ENCODE assay signal across 21 mouse cellular contexts in the genomic region with DNA sequence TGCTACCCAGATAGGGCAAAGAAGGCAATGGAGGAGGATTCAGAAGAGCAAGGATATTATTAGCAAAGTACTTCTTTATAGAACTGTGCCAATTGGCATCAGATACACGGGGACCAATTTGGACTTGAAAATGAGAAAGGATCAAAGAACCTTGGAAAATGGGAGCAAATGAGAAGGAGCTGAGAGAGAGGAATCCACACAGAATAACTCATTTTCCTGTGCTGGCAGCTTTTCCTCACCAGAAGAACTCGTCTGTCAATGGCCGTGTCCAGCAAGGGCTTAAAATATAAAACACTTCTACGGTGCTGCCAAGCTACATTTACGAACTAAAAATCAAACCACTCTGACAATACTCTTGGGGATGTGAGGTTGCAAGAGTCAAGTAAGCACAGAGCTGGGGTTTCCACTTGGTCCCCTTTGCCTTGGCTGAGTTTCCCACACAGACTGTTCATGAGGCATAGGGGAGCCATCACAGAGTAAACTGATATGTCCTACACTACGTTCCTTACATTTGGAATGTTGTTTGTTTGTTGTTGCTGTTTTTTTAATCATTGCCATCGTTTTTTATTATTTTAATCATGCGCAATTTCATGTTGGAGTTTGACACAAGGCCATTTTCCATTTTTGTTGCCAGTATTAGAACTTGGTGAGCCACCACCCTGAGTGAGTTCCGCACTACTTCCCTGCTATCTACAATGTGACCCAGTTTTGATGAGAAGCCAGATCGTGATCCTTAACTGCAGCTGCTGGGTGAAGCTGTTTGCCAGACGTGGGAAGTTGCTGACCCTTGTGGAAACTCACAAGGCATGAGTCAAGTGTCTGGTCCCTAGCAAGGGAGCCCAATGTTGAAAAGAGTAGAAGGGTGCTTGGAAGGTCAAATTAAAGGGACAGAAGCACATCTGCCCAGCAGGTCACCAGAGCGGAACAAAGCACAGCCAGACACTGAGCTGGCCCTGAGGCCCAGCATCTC.
DNase-seq lines count a peak whose midpoint lies in the region; ATAC-seq and TF ChIP-seq lines count a peak whose summit lies in the region.
"Had no signal": no experiment of that assay in that cellular context is flagged by ENCODE, and none has a peak within 500 bp of the region (broad histone marks: within the 10 kb centered on the region; RNA-seq: fewer than 3 reads in every experiment).

No protein-coding gene starts in this region.

- TF ChIP-seq CTCF in Patski (IDR thresholded peaks at IDR 0.05): no peak

- H3K36me3 ChIP-seq in embryonic facial prominence, embryonic 15.5 days: no peaks in the 10 kb centered on the region
- H3K36me3 ChIP-seq: embryonic facial prominence, embryonic 12.5 days; heart, embryonic 12.5 days; hindbrain, embryonic 13.5 days; kidney, embryonic 15.5 days; neural tube, embryonic 12.5 days had no signal

- no peak overlapping the region; the same call in 1 of the 2 replicates for H3K27ac ChIP-seq in embryonic facial prominence, embryonic 15.5 days (replicated peaks)
- H3K27ac ChIP-seq: embryonic facial prominence, embryonic 12.5 days; hindbrain, embryonic 13.5 days; kidney, embryonic 15.5 days; neural tube, embryonic 12.5 days had no signal

- intact Hi-C loops in gastrocnemius, postnatal 36 days (cut with DNase I): no loop called here

- DNase-seq in heart, adult 18-20 months: peak; percentile 10 to 21
- no peak for DNase-seq in heart, adult 8-10 months (ENCODE audit: low spot score)
- DNase-seq in Patski (ENCODE audit: low read depth, low spot score): peak; percentile 44
- peak; percentile 23 to 39 for DNase-seq in gastrocnemius, postnatal 36 days
- no peak for DNase-seq in left cerebral cortex, adult 11 months (ENCODE audit: low spot score)
- DNase-seq: adrenal gland, adult 2 months; cerebellum, adult 9-11 months; kidney, postnatal 4 days; liver; spleen, adult 18-20 months; thymus, postnatal 4 days had no signal

- WGBS in embryonic facial prominence, embryonic 15.5 days: 48% methylated on average over 12 of the region's 12 CpGs

- no peaks in the 10 kb centered on the region for H3K9me3 ChIP-seq in embryonic facial prominence, embryonic 15.5 days (replicated peaks)
- H3K9me3 ChIP-seq: embryonic facial prominence, embryonic 12.5 days; heart, embryonic 12.5 days; hindbrain, embryonic 13.5 days; kidney, embryonic 15.5 days; neural tube, embryonic 12.5 days had no signal

- in situ Hi-C loops in Patski (cut with MboI; ENCODE audit: low pct_unique_long_range_greater_than_20kb): no loop called here

- no peak overlapping the region for H3K9ac ChIP-seq in embryonic facial prominence, embryonic 15.5 days
- H3K9ac ChIP-seq: embryonic facial prominence, embryonic 12.5 days; heart, embryonic 12.5 days; hindbrain, embryonic 13.5 days; kidney, embryonic 15.5 days; neural tube, embryonic 12.5 days had no signal

- peaks cover 19% of the 10 kb centered on the region for H3K4me1 ChIP-seq in embryonic facial prominence, embryonic 15.5 days
- H3K4me1 ChIP-seq: heart, embryonic 12.5 days; kidney, embryonic 15.5 days had no signal

- POLR2A ChIA-PET in Patski (lab: Charles Lee): no interaction called here

- H3K27me3 ChIP-seq in Patski: no peaks in the 10 kb centered on the region
- no peaks in the 10 kb centered on the region for H3K27me3 ChIP-seq in embryonic facial prominence, embryonic 15.5 days
- H3K27me3 ChIP-seq: embryonic facial prominence, embryonic 12.5 days; heart, embryonic 12.5 days; hindbrain, embryonic 13.5 days; kidney, embryonic 15.5 days; neural tube, embryonic 12.5 days had no signal

- no peak overlapping the region for H3K4me3 ChIP-seq in embryonic facial prominence, embryonic 15.5 days (replicated peaks)
- H3K4me3 ChIP-seq: embryonic facial prominence, embryonic 12.5 days; heart, embryonic 12.5 days; hindbrain, embryonic 13.5 days; kidney, embryonic 15.5 days; neural tube, embryonic 12.5 days had no signal

- no peak overlapping the region for H3K4me2 ChIP-seq in embryonic facial prominence, embryonic 15.5 days (replicated peaks)
- H3K4me2 ChIP-seq: embryonic facial prominence, embryonic 12.5 days; heart, embryonic 12.5 days; hindbrain, embryonic 13.5 days; kidney, embryonic 15.5 days; neural tube, embryonic 12.5 days had no signal

- CTCF ChIA-PET in Patski (lab: Charles Lee): interaction anchor here (0.7 to 1.7 kb wide), 2 partner anchors 12 to 14 kb away, joined by 3 to 7 read pairs; no protein-coding TSS in a partner anchor

- no peak for ATAC-seq in Patski
- peak; percentile 61; the same call in 1 of the 2 replicates for ATAC-seq in embryonic facial prominence, embryonic 15.5 days (ENCODE audit: insufficient number of reproducible peaks, low FRiP score, low TSS enrichment, low read depth)
- ATAC-seq in megakaryocyte progenitor cell, adult 5-6 weeks (replicated peaks; ENCODE audit: poor library complexity): no peak
- ATAC-seq: forebrain, embryonic 16.5 days; intestine, postnatal 0 days; lung, postnatal 0 days had no signal

Comparison
In these comparisons a context has a peak if more than half of its experiments do, and no peak if none do; other contexts are left out.
1. DNase-seq: peak in heart, adult 18-20 months (2 of 2), Patski (single experiment) and gastrocnemius, postnatal 36 days (2 of 2); none in heart, adult 8-10 months (single experiment) and left cerebral cortex, adult 11 months (single experiment).